Mouse (Mus musculus) bone marrow, adult 2 months (tissue): ENCODE data around the gene Mxi1.

ENCODE experiments used
- CTCF ChIP-seq: fragments of 200-500 bp; IDR thresholded peaks from 2 replicates; pipeline ENCODE4 v1.5.1; 2011; ENCODE audit warnings: low read length, control low read depth; ENCODE audit not compliant: control insufficient read depth, insufficient read depth
- POLR2A ChIP-seq: fragments of 200-500 bp; IDR thresholded peaks from 2 replicates; pipeline ENCODE4 v1.6.1; 2011; ENCODE audit warnings: low read depth, mild to moderate bottlenecking, control low read depth, low read length, borderline replicate concordance; ENCODE audit not compliant: control insufficient read depth

- no peak for TF ChIP-seq CTCF
- no peak for TF ChIP-seq POLR2A
Observed at GRCm38 (mm10) chr19:53315209-53315654, 4.9 kb downstream of the Mxi1 start.
